In the genomic region with DNA sequence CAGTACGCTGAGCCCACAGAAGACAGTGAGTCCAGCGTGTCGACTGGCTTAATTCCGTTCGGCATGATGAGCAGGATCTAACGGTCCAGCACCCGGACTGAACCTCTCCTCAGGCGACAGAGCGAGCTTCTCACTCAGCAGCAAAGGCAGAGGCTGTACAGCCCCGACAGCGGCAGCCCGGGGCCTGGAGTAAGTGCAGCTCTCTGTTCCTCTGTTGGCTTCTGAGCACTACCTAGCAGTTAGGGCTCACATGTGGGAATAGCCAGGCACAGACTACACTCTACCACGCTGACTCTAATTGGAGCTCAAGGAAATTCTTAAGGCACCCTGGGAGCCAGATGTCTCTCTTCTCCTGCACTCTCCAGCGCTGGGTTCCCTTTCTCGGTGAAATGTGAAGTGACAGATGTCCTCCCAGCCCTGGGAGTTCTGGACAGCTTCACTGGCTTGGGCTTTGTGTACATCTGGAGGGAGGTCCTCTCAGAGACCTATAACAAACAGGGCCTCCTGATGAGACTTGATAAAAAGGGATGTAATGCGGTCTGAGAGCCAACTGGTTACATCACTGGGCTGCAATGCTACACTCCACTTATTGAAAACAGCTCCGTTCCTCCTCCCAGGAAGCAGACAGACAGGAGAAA, we compare ENCODE assay signal across 8 mouse cellular contexts.
DNase-seq lines count a peak whose midpoint lies in the region; ATAC-seq lines count a peak whose summit lies in the region.

No protein-coding gene starts in this region.

- peak overlapping the region; percentile 59 for H3K4me3 ChIP-seq in limb, embryonic 11.5 days (ENCODE audit: low read depth, low read length)
- no peak overlapping the region for H3K4me3 ChIP-seq in midbrain, embryonic 16.5 days (ENCODE audit: low read depth, low read length)

- H3K9me3 ChIP-seq in limb, embryonic 11.5 days (ENCODE audit: control insufficient read depth, low read length): no peaks in the 10 kb centered on the region
- H3K9me3 ChIP-seq in midbrain, embryonic 16.5 days (replicated peaks; ENCODE audit: control insufficient read depth, low read length, poor library complexity, severe bottlenecking): no peaks in the 10 kb centered on the region

- H3K4me1 ChIP-seq in limb, embryonic 11.5 days (ENCODE audit: control insufficient read depth, insufficient read depth, low read length): peaks cover 60% of the 10 kb centered on the region
- peaks cover 63% of the 10 kb centered on the region for H3K4me1 ChIP-seq in midbrain, embryonic 16.5 days (ENCODE audit: control insufficient read depth, insufficient read depth, low read length)

- no peaks in the 10 kb centered on the region for H3K27me3 ChIP-seq in limb, embryonic 11.5 days (ENCODE audit: control insufficient read depth, insufficient read depth, low read length)
- no peaks in the 10 kb centered on the region for H3K27me3 ChIP-seq in midbrain, embryonic 16.5 days (ENCODE audit: control insufficient read depth, insufficient read depth, low read depth, low read length)

- H3K4me2 ChIP-seq in limb, embryonic 11.5 days (ENCODE audit: low read depth, severe bottlenecking): peak overlapping the region; percentile 59
- peak overlapping the region; percentile 7; the same call in 1 of the 2 replicates for H3K4me2 ChIP-seq in midbrain, embryonic 16.5 days (ENCODE audit: low read length)

- peak overlapping the region; percentile 76 for H3K9ac ChIP-seq in limb, embryonic 11.5 days (ENCODE audit: low read length)
- H3K9ac ChIP-seq in midbrain, embryonic 16.5 days (ENCODE audit: low read depth, low read length): peak overlapping the region; percentile 43

- ATAC-seq in frontal cortex, adult (ENCODE audit: low TSS enrichment): peak; percentile 21
- ATAC-seq in limb, embryonic 11.5 days (ENCODE audit: insufficient number of reproducible peaks, low FRiP score, low TSS enrichment, low read depth): peak; percentile 69
- peak; percentile 50 for ATAC-seq in midbrain, embryonic 16.5 days

- no peaks in the 10 kb centered on the region for H3K36me3 ChIP-seq in limb, embryonic 11.5 days (ENCODE audit: control insufficient read depth, insufficient read depth, low read length)
- H3K36me3 ChIP-seq in midbrain, embryonic 16.5 days (ENCODE audit: control insufficient read depth, insufficient read depth, low read length): no peaks in the 10 kb centered on the region

- DNase-seq in frontal cortex, postnatal 14 days (ENCODE audit: low spot score in 2 of 2): no peak
- peak; percentile 81 for DNase-seq in brain, adult 2 months (ENCODE audit: low read depth, low spot score)
- peak; percentile 50 for DNase-seq in heart, adult 8-10 months (ENCODE audit: low spot score)
- DNase-seq in limb, embryonic 11.5 days (ENCODE audit: low spot score): peak; percentile 73
- no peak for DNase-seq in cerebellum, postnatal 36 days
- DNase-seq in spleen, postnatal 4 days (ENCODE audit: low spot score in 2 of 2): no peak

- H3K27ac ChIP-seq in limb, embryonic 11.5 days (replicated peaks; ENCODE audit: low read depth, low read length): peak overlapping the region; percentile 94
- H3K27ac ChIP-seq in midbrain, embryonic 16.5 days (ENCODE audit: low read length): peak overlapping the region; percentile 60

- 9% methylated on average over 17 of the region's 17 CpGs for WGBS in limb, embryonic 11.5 days
- 10% methylated on average over 17 of the region's 17 CpGs for WGBS in midbrain, embryonic 16.5 days

Comparison
In these comparisons a context has a peak if more than half of its experiments do, and no peak if none do; other contexts are left out.
1. DNase-seq: peak in brain, adult 2 months (single experiment), heart, adult 8-10 months (single experiment) and limb, embryonic 11.5 days (single experiment); none in frontal cortex, postnatal 14 days (0 of 2), cerebellum, postnatal 36 days (0 of 2) and spleen, postnatal 4 days (0 of 2).
2. Peak in every context shown above with its lines, with median percentiles within 50 percentile points of each other: ATAC-seq.